Mouse (Mus musculus) intestine, embryonic 15.5 days (tissue): ENCODE measurements around the gene Hist1h2bf. TPM values are rescaled to one million over a fixed set of nuclear protein-coding genes. Genes with fewer than 3 reads are reported as not detected.
"Not testable (repeated sequence)": the region's sequence is repeated elsewhere in the genome, so short reads cannot be mapped to it uniquely, and the experiment has no call there.

Experiments used
- ATAC-seq: fragments of 200-750 bp; cut with Nextera tagmentation; 2 replicates; pipeline ENCODE4 v1.8.0; 2017; ENCODE audit warnings: moderate TSS enrichment, moderate library complexity
- H3K27ac ChIP-seq: fragments of 300-500 bp; sonication (generic); 2 replicates; pipeline ENCODE4 v1.5.1; 2015; ENCODE audit warnings: mild to moderate bottlenecking, inconsistent platforms
- H3K27me3 ChIP-seq: fragments of 300-500 bp; sonication (generic); replicated peaks from 2 replicates; pipeline ENCODE4 v1.6.1; 2015; ENCODE audit warnings: inconsistent platforms
- H3K36me3 ChIP-seq: fragments of 300-500 bp; sonication (generic); 2 replicates; pipeline ENCODE4 v1.6.1; 2015; ENCODE audit warnings: inconsistent platforms
- H3K4me1 ChIP-seq: fragments of 300-500 bp; sonication (generic); replicated peaks from 2 replicates; pipeline ENCODE4 v1.6.1; 2015; ENCODE audit warnings: inconsistent platforms
- H3K4me2 ChIP-seq: fragments of 300-500 bp; sonication (generic); replicated peaks from 2 replicates; pipeline ENCODE4 v1.6.1; 2015; ENCODE audit warnings: mild to moderate bottlenecking, inconsistent platforms
- H3K4me3 ChIP-seq: fragments of 300-500 bp; sonication (generic); replicated peaks from 2 replicates; pipeline ENCODE4 v1.5.1; 2015; ENCODE audit warnings: inconsistent platforms
- H3K9ac ChIP-seq: fragments of 300-500 bp; sonication (generic); 2 replicates; pipeline ENCODE4 v1.6.1; 2015; ENCODE audit warnings: inconsistent platforms
- H3K9me3 ChIP-seq: fragments of 300-500 bp; sonication (generic); 2 replicates; pipeline ENCODE4 v1.6.1; 2016; ENCODE audit warnings: inconsistent platforms
- WGBS: fragments of 180-500 bp; shearing (Covaris S2); methylation state at CpG from one replicate; pipeline ENCODE4 v1.1.7; 2015; 5-methylcytosine and 5-hydroxymethylcytosine counted together
- polyA plus RNA-seq: library from polyadenylated mRNA; unstranded; fragments of >200 nt; fragmentation: Nextera tagmentation; extraction: Ambion mirVana; gene quantifications from 2 replicates; pipeline ENCODE4 v1.2.1, GENCODE M21; 2015

Gene Hist1h2bf
- polyA plus RNA-seq, 1 experiment from 2014 or later: 4.2 TPM

DNA sequence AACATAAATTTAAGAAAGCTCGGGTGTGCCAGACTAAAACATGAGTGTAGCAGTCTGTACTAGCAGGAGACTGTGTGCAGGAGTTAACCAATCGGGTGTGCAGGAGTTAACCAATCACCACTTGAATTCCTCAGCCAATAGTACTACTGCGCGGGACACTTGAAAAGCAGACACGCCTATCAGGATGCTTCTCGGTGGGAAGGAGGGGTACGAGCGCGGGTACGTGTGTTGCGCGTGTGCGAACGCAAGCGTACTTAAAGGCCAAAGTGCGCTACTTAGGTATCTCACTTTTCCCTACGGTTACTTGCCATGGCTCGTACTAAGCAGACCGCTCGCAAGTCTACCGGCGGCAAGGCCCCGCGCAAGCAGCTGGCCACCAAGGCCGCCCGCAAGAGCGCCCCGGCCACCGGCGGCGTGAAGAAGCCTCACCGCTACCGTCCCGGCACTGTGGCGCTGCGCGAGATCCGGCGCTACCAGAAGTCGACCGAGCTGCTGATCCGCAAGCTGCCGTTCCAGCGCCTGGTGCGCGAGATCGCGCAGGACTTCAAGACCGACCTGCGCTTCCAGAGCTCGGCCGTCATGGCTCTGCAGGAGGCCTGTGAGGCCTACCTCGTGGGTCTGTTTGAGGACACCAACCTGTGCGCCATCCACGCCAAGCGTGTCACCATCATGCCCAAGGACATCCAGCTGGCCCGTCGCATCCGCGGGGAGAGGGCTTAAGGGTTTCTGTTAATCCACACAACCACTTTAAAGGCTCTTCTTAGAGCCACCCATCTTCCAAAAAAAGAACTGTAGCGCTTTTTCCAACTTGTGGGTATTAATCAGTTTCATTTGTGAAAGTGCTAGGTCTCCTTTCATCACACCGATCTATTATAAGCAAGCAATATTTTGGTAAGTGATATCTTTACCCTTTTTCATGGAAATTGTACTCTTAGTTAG lies 38.6 kb downstream of the Hist1h2bf start, which contains the start of gene Hist1h3g:
Hist1h3g (plus strand) TSS at position 286 of the 939 bp plus-strand sequence.
- peak within 1 kb of the TSS; percentile 50 for H3K4me3 ChIP-seq
- H3K27ac ChIP-seq: peak within 1 kb of the TSS; percentile 93
- H3K36me3 ChIP-seq, H3K9me3 ChIP-seq, H3K27me3 ChIP-seq: not testable (repeated sequence)
- peaks cover 15% of the 10 kb centered on the region for H3K4me1 ChIP-seq
- peak; percentile 90 for ATAC-seq
- H3K9ac ChIP-seq: peak within 1 kb of the TSS; percentile 53
- H3K4me2 ChIP-seq: peak within 1 kb of the TSS; percentile 69
- under 1% methylated on average over 49 of the region's 62 CpGs for WGBS

DNA sequence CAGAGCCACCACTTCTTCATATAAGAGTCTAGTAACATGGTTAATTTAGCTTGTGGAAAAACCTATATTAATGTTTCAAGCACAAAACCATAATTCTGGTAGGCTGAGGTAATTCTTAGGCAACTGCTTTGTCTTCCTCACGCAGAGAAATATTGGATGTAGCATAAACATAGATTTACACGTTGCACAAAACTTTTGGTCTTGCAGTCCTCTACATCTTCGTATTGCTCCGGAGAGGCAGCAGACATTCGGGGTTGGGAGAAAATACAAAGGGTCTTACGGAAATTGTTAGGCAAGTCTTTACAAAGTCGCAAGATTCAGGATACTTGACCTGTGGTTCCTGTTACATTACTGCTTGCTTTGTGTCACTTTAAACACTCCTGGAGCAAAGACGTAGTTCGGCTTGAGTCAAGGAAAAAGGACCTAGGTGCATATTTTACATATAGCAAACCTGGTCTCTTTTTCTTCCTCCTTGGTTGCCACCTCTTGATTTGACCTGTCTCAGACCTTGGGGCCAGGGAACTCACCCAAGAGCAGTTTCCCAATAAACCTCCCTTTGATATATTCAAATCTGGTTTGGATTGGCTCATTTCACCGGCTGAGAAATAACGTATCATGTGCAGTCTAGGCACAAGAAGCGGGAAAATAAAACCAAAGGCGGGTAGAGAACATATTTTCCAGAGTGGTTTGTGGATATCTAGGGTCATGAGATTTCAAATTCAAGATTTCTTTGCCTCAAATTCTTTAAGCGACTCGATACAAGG lies 39.4 kb downstream of the Hist1h2bf start:
- peak overlapping the region; percentile 31 for H3K9ac ChIP-seq
- under 1% methylated on average over 15 of the region's 15 CpGs for WGBS
- peak; percentile 32 for ATAC-seq

DNA sequence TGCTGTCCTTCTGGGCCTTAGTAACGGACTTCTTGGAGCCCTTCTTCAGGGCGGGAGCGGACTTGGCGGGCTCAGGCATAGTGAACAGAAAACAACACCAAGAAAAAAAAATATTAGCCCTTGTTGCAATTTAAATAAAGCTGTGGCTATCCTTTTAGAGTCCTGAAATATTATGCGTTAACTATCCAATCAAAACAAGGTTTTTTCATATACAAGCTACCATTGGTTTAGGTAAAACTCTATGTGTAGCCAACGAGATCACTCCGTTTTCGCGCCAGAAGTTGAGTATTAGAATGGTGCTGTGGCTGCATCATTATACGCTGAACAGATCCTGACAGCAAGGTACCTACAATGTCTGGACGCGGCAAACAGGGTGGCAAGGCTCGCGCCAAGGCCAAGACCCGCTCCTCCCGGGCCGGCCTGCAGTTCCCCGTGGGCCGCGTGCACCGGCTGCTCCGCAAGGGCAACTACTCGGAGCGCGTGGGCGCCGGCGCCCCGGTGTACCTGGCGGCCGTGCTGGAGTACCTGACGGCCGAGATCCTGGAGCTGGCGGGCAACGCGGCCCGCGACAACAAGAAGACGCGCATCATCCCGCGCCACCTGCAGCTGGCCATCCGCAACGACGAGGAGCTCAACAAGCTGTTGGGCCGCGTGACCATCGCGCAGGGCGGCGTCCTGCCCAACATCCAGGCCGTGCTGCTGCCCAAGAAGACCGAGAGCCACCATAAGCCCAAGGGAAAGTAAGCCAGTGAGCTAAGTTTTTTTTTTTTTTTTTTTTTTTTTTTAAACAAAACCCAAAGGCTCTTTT lies 40.2 kb downstream of the Hist1h2bf start, which contains the start of gene Hist1h2af:
Hist1h2af (plus strand) TSS at position 347 of the 808 bp plus-strand sequence.
- Histone ChIP-seq H3K4me3 (peak within 1 kb of the TSS; percentile 50), H3K4me1 (peaks cover 15% of the 10 kb centered on the region), H3K4me2 (peak within 1 kb of the TSS; percentile 69), H3K27ac (peak within 1 kb of the TSS; percentile 93), H3K9ac (peak within 1 kb of the TSS; percentile 41)
- peak; percentile 57 for ATAC-seq
- under 1% methylated on average over 27 of the region's 53 CpGs for WGBS
- H3K9me3 ChIP-seq, H3K36me3 ChIP-seq, H3K27me3 ChIP-seq: not testable (repeated sequence)

More for the DNA sequence above, 39.4 kb downstream of the Hist1h2bf start:
- peak overlapping the region; percentile 93 for H3K27ac ChIP-seq
- H3K4me3 ChIP-seq: peak overlapping the region; percentile 50
- peaks cover 15% of the 10 kb centered on the region for H3K4me1 ChIP-seq
- no peaks in the 10 kb centered on the region for H3K27me3 ChIP-seq
- no peaks in the 10 kb centered on the region for H3K9me3 ChIP-seq
- H3K4me2 ChIP-seq: peak overlapping the region; percentile 69
- no peaks in the 10 kb centered on the region for H3K36me3 ChIP-seq

DNA sequence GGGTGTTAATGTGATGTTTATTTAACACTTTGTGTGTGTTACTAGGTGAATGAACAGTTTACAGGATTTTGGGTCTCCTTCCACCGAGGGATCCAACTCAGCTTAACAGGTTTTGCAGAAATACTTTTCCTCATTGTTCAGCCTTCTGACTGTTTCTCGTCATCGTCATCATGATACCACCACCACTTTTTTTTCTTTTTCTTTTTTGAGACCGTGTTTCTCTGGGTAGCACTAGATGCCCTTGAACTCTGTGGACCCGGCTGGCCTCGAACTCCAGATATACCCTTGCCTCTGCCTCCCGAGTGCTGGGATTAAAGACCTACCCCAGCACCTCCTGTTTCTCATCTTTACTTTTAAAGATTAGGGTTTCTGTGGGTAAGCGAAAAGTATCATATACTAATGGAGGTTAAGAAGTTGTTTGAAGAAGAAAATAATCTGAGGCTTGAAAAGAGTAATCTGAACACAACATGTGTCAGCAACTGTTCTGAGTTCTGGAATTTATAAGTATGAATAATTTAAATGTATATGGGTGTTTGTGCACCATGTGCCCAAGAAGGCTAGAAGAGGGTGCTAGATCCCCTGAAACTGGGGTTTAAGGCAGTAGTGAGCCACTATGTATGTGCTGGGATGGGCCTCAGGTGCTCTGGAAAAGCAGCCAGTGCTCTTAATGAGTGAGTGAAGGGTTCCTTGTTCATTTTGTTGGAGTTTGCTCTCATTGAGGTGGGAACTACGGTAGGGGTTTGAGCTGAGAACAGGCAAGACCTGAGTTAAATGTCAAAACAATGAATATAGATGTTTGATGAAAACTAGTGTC lies 41.5 kb downstream of the Hist1h2bf start:
- H3K27me3 ChIP-seq: no peaks in the 10 kb centered on the region
- H3K9ac ChIP-seq: peak overlapping the region; percentile 45
- peak overlapping the region; percentile 39 for H3K4me3 ChIP-seq
- WGBS: 22% methylated on average over 9 of the region's 9 CpGs
- H3K36me3 ChIP-seq: no peaks in the 10 kb centered on the region
- H3K4me2 ChIP-seq: peak overlapping the region; percentile 69
- H3K27ac ChIP-seq: peak overlapping the region; percentile 93
- H3K9me3 ChIP-seq: no peaks in the 10 kb centered on the region
- no peak for ATAC-seq
- peaks cover 15% of the 10 kb centered on the region for H3K4me1 ChIP-seq

DNA sequence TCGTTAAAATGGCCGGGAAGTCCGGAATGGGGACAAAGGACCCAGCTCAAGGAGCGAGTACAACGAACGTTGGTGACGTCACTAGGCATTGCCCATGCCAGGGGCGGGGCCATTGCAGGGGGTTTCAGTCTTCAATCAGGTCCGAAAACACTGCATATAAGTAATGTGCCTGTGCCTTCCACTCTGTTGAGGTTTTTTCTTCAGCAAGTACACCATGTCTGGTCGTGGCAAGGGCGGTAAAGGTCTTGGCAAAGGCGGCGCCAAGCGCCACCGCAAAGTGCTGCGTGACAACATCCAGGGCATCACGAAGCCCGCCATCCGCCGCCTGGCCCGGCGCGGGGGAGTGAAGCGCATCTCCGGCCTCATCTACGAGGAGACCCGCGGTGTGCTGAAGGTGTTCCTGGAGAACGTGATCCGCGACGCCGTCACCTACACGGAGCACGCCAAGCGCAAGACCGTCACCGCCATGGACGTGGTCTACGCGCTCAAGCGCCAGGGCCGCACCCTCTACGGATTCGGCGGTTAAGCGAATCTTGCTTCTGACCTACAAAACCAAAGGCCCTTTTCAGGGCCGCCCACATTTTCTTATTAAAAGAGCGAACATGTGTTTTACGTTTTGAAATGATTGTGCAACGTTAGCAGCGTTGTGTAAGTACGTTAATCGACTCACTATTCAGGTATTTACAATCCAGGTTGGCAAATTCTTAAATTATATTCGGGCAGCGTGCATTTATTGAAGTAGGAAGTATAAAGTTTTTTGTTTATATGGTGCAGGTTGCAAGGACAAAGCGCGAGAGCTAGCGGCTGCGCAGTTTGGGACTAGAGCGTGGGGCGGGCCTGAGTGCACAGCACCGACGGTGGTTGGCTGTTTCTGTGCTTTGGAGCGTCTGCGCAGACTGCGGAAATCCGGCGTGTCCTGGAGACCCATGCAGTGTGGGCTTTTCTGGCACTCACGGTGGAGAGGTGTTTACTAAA lies 42.8 kb downstream of the Hist1h2bf start, which contains the start of gene Hist1h4h:
Hist1h4h (plus strand) TSS at position 150 of the 975 bp plus-strand sequence.
- peak; percentile 76 for ATAC-seq
- Histone ChIP-seq H3K4me2 (peak within 1 kb of the TSS; percentile 69), H3K4me1 (peaks cover 11% of the 10 kb centered on the region), H3K36me3 (no peaks in the 10 kb centered on the region), H3K9me3 (no peaks in the 10 kb centered on the region), H3K27me3 (no peaks in the 10 kb centered on the region), H3K9ac (peak within 1 kb of the TSS; percentile 46), H3K27ac (peak within 1 kb of the TSS; percentile 93), H3K4me3 (peak within 1 kb of the TSS; percentile 39)
- WGBS: under 1% methylated on average over 61 of the region's 70 CpGs

DNA sequence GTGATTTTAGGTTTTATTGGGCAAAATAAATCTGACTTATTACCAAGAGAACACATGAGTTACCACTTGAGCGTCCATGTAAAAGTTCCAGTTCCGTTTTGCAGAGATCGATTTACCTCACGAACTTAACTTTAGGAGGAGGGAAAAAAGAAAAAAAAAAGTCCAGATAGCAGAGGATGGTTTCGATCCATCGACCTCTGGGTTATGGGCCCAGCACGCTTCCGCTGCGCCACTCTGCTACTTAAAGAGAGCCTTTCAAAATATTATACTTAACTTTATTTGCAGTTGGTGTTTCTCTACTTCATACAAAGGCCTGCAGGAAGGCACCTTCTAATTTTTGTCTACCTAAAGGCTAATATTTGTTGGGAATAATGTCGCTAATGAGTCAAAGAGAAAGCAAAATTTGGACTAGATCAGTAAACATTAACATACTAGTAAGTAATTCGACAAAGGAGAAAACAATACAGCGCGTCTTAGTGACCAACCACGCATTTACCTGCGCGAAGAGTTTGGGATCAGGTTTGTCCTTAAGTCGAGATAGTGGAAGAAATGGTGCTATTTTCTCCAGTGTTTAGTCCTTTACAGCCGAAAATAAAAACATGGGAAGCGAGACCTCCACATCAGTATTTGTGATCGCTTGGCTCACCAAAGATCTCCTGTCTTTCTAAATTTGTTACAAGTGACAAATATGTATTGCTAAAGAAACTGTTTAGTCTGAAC lies 43.7 kb downstream of the Hist1h2bf start:
- peaks cover 13% of the 10 kb centered on the region for H3K4me1 ChIP-seq
- H3K27me3 ChIP-seq: no peaks in the 10 kb centered on the region
- no peaks in the 10 kb centered on the region for H3K9me3 ChIP-seq
- peak overlapping the region; percentile 69 for H3K4me2 ChIP-seq
- no peak for ATAC-seq
- no peaks in the 10 kb centered on the region for H3K36me3 ChIP-seq
- H3K9ac ChIP-seq: peak overlapping the region; percentile 46
- H3K27ac ChIP-seq: peak overlapping the region; percentile 93
- H3K4me3 ChIP-seq: peak overlapping the region; percentile 39
- under 1% methylated on average over 20 of the region's 20 CpGs for WGBS

DNA sequence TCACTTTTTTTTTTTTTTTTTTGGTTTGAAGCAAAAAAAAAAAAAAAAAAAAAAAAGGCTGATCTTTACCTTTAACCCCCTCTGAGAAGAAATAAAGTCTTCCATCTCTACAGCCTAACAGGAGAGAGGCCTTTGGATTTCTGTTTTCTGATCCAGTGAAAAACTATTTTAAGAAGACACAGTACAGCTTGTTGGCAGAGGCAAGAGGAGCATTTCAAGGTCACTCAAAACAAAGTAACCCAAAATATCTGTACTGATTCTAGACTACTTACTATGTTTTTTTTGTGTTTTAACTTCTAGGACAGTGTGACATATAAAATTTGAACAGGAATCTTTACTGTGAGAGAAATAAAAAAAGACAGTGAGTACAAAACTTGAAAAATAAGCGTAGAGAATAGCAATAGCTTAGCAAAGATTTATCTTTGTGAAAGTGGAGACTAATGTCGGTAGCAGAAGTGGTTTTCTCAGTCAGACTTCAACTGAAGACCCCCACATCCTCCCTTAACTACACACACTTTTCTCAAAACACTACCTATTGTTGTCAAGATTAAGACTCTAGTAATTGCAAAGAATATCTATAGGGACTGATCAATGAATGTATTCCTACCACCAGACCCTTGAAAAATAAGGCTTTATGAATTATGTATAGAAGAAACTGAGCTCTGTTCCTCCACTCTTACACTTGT lies 44.4 kb downstream of the Hist1h2bf start:
- H3K4me3 ChIP-seq: peak overlapping the region; percentile 39
- no peaks in the 10 kb centered on the region for H3K27me3 ChIP-seq
- no peaks in the 10 kb centered on the region for H3K36me3 ChIP-seq
- 12% methylated on average over 2 of the region's 2 CpGs for WGBS
- no peak for ATAC-seq
- H3K9me3 ChIP-seq: no peaks in the 10 kb centered on the region
- peak overlapping the region; percentile 69 for H3K4me2 ChIP-seq
- peak overlapping the region; percentile 93; the same call in 1 of the 2 replicates for H3K27ac ChIP-seq
- H3K4me1 ChIP-seq: peaks cover 13% of the 10 kb centered on the region
- no peak overlapping the region for H3K9ac ChIP-seq

DNA sequence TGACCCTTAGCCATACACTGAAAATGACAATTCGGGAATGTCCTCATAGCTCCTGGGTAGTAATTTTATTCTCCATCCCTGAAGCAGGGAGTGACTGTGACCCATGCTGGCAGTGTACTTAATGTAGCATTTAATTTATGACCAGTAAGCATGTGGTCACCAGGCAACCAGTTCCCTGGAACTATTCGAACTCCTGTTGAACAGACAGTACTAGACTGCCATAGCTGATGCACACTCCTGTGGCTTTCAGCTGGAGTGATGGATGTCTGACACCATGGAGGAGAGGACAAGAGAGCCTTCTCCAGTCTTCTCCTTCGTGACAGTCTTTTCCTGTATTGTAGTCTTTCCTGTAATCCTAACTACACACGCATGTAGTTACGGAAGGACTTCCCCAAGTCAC lies 45.0 kb downstream of the Hist1h2bf start:
- Histone ChIP-seq H3K27me3 (no peaks in the 10 kb centered on the region), H3K9ac (no peak overlapping the region), H3K4me1 (peaks cover 13% of the 10 kb centered on the region), H3K36me3 (no peaks in the 10 kb centered on the region), H3K4me3 (no peak overlapping the region), H3K27ac (no peak overlapping the region), H3K4me2 (peak overlapping the region; percentile 21; the same call in 1 of the 2 replicates), H3K9me3 (no peaks in the 10 kb centered on the region)
- WGBS: 72% methylated on average over 5 of the region's 5 CpGs
- no peak for ATAC-seq

DNA sequence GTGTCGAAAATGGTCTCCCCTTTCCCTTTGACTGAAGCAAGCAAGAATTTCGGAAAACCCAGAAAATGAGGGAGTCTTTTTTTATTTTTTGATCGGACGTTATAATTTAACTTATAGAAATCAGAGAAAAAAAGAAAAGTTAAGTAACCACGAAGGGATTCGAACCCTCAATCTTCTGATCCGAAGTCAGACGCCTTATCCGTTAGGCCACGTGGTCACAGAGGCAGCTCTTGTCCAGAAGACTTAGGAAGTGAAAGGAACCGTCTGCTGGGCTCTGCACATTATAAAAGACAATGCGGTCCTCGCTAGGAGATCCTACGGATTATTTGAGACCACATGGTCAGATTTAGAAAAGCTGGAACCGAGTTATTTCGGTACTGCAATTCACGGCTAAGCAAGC lies 47.7 kb downstream of the Hist1h2bf start:
- Histone ChIP-seq H3K9ac (peak overlapping the region; percentile 42), H3K4me2 (peak overlapping the region; percentile 63)

More for the DNA sequence above, 47.7 kb downstream of the Hist1h2bf start:
- 0 out of 2 replicates have a peak, but pooled peaks cover 3% of the 10 kb centered on the region for H3K4me1 ChIP-seq
- ATAC-seq: peak; percentile 31; the same call in 1 of the 2 replicates
- no peak overlapping the region for H3K27ac ChIP-seq
- no peaks in the 10 kb centered on the region for H3K36me3 ChIP-seq
- under 1% methylated on average over 17 of the region's 17 CpGs for WGBS
- H3K9me3 ChIP-seq: no peaks in the 10 kb centered on the region
- no peaks in the 10 kb centered on the region for H3K27me3 ChIP-seq
- H3K4me3 ChIP-seq: peak overlapping the region; percentile 39
